Mouse (Mus musculus): Measurements from ENCODE around the gene Rbm5. TPM values are rescaled to one million over a fixed set of nuclear protein-coding genes. Genes with fewer than 3 reads are reported as not detected.

Rbm5 gene
- polyA plus RNA-seq, 1 experiment from 2014 or later = 184 TPM

DNA sequence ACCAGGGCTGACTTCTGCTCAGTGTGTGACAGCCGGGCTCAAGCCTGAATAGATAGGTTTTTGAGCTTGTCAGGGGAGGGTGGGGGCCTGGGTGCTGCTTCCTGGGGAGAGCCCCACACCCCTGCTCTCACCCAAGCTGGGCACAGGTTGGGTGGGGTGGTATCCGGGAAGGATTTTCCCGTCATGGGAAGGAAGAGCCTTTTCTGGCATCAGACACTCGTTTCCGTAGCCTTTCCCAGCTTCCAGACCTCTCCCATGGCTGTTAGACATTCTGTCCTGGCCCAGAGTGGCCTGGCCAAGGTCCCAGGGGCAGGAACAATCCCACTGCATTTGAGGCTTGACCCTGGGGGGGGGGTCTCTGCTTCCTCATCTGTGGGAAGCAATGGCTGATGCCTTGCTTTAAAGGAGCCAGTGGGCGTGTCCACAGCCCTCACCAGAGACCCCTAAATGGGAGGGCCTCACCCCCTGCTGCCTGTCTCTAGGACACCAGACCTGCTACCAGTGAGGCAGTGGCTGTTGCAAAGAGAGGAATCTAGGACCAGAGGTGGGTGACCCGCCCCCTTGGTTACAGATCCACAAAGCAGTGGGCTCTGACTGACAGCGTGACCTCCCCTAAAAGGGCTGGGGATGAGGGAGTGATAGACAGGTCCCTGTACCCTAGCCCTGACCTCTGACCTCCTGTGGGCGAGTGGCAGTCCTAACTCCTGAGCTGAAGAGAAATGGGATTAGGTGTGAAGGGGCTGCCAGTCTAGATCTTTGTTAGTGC, 73.8 kb downstream of the Rbm5 start:
- H3K9ac ChIP-seq (replicated peaks; ENCODE audit: low read length) = no peak overlapping the region
- peaks cover 31% of the 10 kb centered on the region for H3K4me1 ChIP-seq (ENCODE audit: control insufficient read depth, insufficient read depth, low read length)
- peak; percentile 12 for DNase-seq (ENCODE audit: low spot score)
- 31% methylated on average over 9 of the region's 9 CpGs for WGBS
- H3K36me3 ChIP-seq (replicated peaks; ENCODE audit: control insufficient read depth, insufficient read depth, low read depth, low read length) = peaks cover 3% of the 10 kb centered on the region
- 0 out of 2 replicates have a peak overlapping the region, but pooled peaks have one; percentile 52 for H3K27ac ChIP-seq (replicated peaks; ENCODE audit: low read depth, low read length)
- H3K4me3 ChIP-seq (ENCODE audit: low read depth, low read length) = no peak overlapping the region
- no peak overlapping the region for H3K4me2 ChIP-seq (ENCODE audit: low read depth, low read length)
- H3K9me3 ChIP-seq (replicated peaks; ENCODE audit: control insufficient read depth, low read length) = no peaks in the 10 kb centered on the region
- 0 out of 2 replicates have a peak, but pooled peaks have one; percentile 11 for ATAC-seq (replicated peaks; ENCODE audit: insufficient number of reproducible peaks, low FRiP score, low TSS enrichment, low read depth)
- no peaks in the 10 kb centered on the region for H3K27me3 ChIP-seq (ENCODE audit: control insufficient read depth, insufficient read depth, low read length)

DNA sequence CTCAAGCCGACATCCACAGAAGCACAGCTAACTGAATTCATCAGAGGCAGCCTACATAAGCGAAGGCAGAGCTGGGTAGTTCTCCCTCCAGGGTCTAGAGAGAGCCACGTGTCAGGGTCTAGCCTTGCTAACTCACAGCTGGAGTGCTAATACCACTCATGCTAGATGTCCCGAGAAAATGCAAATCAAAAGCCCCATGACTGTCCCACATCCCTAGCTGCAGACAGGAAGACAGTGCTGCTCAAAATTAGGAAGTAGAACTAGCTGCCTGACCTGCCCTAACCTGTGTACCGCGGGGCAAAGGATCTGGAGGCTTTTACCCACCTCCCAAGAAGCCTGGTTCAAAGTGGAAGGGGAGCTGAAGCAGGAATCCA, 74.7 kb downstream of the Rbm5 start:
- Histone ChIP-seq H3K4me3 (ENCODE audit: low read depth, low read length) (no peak overlapping the region), H3K4me2 (ENCODE audit: low read depth, low read length) (no peak overlapping the region), H3K27ac (replicated peaks; ENCODE audit: low read depth, low read length) (no peak overlapping the region), H3K27me3 (ENCODE audit: control insufficient read depth, insufficient read depth, low read length) (no peaks in the 10 kb centered on the region), H3K9ac (replicated peaks; ENCODE audit: low read length) (no peak overlapping the region), H3K9me3 (replicated peaks; ENCODE audit: control insufficient read depth, low read length) (no peaks in the 10 kb centered on the region), H3K4me1 (ENCODE audit: control insufficient read depth, insufficient read depth, low read length) (peaks cover 31% of the 10 kb centered on the region), H3K36me3 (replicated peaks; ENCODE audit: control insufficient read depth, insufficient read depth, low read depth, low read length) (peaks cover 12% of the 10 kb centered on the region)
- WGBS = 44% methylated on average over 6 of the region's 6 CpGs
- no peak for DNase-seq (ENCODE audit: low spot score)
- no peak for ATAC-seq (replicated peaks; ENCODE audit: insufficient number of reproducible peaks, low FRiP score, low TSS enrichment, low read depth)

DNA sequence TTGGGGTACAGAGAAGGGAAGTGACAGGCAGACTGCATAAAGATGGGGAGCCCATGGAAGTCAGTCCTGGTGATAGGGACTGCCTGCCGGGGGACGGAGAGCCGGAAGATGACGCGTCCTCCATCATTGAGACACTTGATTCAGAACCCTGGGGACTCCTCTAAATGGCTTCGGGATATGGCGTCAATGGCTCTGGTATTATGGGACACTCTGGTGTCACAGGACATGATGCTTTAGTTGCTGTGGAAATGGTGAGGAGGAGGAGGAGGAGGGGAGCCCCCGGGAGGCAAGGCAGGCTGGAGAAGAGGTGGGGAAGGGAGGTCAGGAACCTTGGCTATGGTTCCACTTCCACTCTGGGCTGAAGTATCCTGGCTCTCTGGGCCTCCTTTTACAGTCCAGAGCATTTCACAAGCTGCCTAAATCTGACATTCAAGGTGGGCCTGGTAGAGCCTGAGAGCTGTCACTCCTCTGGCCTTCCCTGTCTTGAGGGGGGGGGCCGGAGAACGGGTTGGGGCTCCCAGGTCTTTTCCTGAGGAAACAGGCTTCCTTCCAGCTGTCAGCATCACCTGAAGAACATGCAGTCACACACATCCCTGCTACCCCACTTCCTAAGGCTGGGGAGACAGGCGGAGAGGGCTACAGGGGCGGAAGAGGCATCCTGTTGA, 75.2 kb downstream of the Rbm5 start:
- Histone ChIP-seq H3K27me3 (ENCODE audit: control insufficient read depth, insufficient read depth, low read length) (no peaks in the 10 kb centered on the region), H3K9ac (replicated peaks; ENCODE audit: low read length) (no peak overlapping the region), H3K4me3 (ENCODE audit: low read depth, low read length) (no peak overlapping the region), H3K9me3 (replicated peaks; ENCODE audit: control insufficient read depth, low read length) (no peaks in the 10 kb centered on the region), H3K4me2 (ENCODE audit: low read depth, low read length) (no peak overlapping the region), H3K36me3 (replicated peaks; ENCODE audit: control insufficient read depth, insufficient read depth, low read depth, low read length) (peaks cover 13% of the 10 kb centered on the region), H3K27ac (replicated peaks; ENCODE audit: low read depth, low read length) (no peak overlapping the region), H3K4me1 (ENCODE audit: control insufficient read depth, insufficient read depth, low read length) (peaks cover 30% of the 10 kb centered on the region)
- DNase-seq (ENCODE audit: low spot score) (no peak), ATAC-seq (replicated peaks; ENCODE audit: insufficient number of reproducible peaks, low FRiP score, low TSS enrichment, low read depth) (no peak)
- WGBS = 88% methylated on average over 12 of the region's 12 CpGs

DNA sequence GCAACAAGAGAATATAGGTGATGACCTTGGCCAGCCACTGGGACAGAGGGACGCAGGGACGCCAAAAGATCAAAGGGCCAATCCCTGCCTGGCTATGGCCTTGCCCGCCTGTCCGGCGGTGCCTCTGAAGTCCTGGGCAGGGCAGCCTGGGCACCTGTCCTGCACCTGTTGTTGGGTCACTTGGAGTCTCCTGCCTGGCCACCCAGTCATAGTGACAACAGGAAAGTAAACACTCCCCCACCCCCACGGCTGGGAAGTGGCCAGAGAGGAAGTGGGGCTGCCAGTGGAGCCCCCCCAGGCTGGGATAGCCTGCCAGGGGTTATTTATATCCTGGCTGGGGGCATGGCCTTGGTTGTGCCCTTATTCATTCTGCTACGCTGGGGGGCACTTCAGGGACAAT, 76.2 kb downstream of the Rbm5 start:
- H3K4me2 ChIP-seq (ENCODE audit: low read depth, low read length) = no peak overlapping the region
- no peak for DNase-seq (ENCODE audit: low spot score)
- no peak for ATAC-seq (replicated peaks; ENCODE audit: insufficient number of reproducible peaks, low FRiP score, low TSS enrichment, low read depth)
- H3K4me3 ChIP-seq (ENCODE audit: low read depth, low read length) = no peak overlapping the region
- H3K4me1 ChIP-seq (ENCODE audit: control insufficient read depth, insufficient read depth, low read length) = peaks cover 22% of the 10 kb centered on the region
- WGBS = 79% methylated on average over 7 of the region's 7 CpGs
- H3K36me3 ChIP-seq (replicated peaks; ENCODE audit: control insufficient read depth, insufficient read depth, low read depth, low read length) = peaks cover 13% of the 10 kb centered on the region
- no peaks in the 10 kb centered on the region for H3K9me3 ChIP-seq (replicated peaks; ENCODE audit: control insufficient read depth, low read length)
- H3K27me3 ChIP-seq (ENCODE audit: control insufficient read depth, insufficient read depth, low read length) = no peaks in the 10 kb centered on the region
- no peak overlapping the region for H3K27ac ChIP-seq (replicated peaks; ENCODE audit: low read depth, low read length)
- no peak overlapping the region for H3K9ac ChIP-seq (replicated peaks; ENCODE audit: low read length)

DNA sequence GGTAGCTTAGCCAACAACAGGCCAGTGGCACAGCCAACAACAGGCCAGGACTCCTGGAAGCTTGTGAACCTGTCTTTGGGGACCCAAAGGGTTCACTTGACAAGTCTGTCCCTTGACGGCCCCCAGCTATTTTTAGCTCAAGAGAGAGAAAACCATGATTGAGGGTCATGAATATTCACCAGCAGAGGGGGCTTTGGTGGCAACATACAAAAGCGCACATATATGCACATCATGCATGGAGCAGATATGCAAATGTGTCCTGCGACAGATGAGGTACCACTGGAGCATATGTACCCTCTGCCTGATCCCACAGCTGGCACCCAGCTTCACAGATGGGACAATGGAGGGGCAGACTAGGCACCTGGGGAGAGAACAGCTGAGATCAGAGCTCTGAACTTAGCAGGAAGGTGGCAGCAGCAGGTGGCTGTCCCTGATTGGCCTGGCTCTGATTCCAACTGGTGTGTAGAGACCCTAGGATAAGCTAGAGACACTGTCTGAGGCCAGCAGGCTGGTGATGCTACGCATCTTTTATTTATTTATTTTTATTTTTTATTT, 77.3 kb downstream of the Rbm5 start:
- DNase-seq (ENCODE audit: low spot score) (no peak), ATAC-seq (replicated peaks; ENCODE audit: insufficient number of reproducible peaks, low FRiP score, low TSS enrichment, low read depth) (no peak)
- H3K27ac ChIP-seq (replicated peaks; ENCODE audit: low read depth, low read length) = no peak overlapping the region
- WGBS = 75% methylated on average over 4 of the region's 4 CpGs
- H3K9me3 ChIP-seq (replicated peaks; ENCODE audit: control insufficient read depth, low read length) = no peaks in the 10 kb centered on the region
- H3K36me3 ChIP-seq (replicated peaks; ENCODE audit: control insufficient read depth, insufficient read depth, low read depth, low read length) = peaks cover 16% of the 10 kb centered on the region
- H3K4me3 ChIP-seq (ENCODE audit: low read depth, low read length) = no peak overlapping the region
- H3K9ac ChIP-seq (replicated peaks; ENCODE audit: low read length) = no peak overlapping the region
- H3K4me1 ChIP-seq (ENCODE audit: control insufficient read depth, insufficient read depth, low read length) = peaks cover 11% of the 10 kb centered on the region
- H3K27me3 ChIP-seq (ENCODE audit: control insufficient read depth, insufficient read depth, low read length) = no peaks in the 10 kb centered on the region
- H3K4me2 ChIP-seq (ENCODE audit: low read depth, low read length) = no peak overlapping the region

DNA sequence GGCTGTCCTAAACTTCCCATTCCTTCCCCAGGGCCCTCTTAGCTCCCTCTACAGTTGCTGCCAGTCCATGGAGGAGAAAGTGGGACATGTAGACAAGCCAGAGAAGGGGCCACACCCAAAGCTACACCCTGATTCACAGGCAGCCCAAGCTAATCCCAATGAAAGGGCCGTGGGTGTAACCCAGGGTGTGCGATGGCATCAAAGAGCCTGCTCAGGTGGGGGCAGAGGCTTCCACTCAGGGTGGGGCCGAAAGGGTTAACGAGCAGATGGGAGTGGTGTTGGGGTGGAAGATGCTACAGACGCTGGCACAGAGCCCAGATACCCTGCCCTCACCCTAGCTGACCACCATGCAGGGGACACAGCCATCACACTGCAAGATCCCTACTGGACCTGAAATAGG, 78.0 kb downstream of the Rbm5 start:
- no peaks in the 10 kb centered on the region for H3K27me3 ChIP-seq (ENCODE audit: control insufficient read depth, insufficient read depth, low read length)

DNA sequence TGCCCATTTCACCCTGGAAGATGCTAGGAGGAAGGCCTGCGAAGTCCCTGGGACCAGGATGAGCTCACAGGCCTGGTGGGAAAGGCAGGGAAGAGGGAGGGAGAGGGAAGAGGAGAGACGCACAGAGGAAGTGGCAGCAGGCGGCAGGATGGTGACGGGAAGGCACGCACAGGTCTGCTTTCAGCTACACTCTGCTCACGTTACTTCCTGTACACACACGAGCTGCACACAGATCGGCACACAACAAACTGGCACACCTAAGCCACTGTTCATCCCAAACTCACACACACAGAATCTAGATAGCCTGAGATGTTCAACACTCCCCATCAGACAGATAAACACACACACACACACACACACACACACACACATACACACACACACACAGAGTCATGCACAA, 80.4 kb downstream of the Rbm5 start:
- H3K4me2 ChIP-seq (ENCODE audit: low read depth, low read length) = no peak overlapping the region
- WGBS = 79% methylated on average over 8 of the region's 8 CpGs
- no peak overlapping the region for H3K9ac ChIP-seq (replicated peaks; ENCODE audit: low read length)
- DNase-seq (ENCODE audit: low spot score) (no peak), ATAC-seq (replicated peaks; ENCODE audit: insufficient number of reproducible peaks, low FRiP score, low TSS enrichment, low read depth) (no peak)
- H3K27ac ChIP-seq (replicated peaks; ENCODE audit: low read depth, low read length) = no peak overlapping the region
- H3K27me3 ChIP-seq (ENCODE audit: control insufficient read depth, insufficient read depth, low read length) = no peaks in the 10 kb centered on the region
- H3K4me1 ChIP-seq (ENCODE audit: control insufficient read depth, insufficient read depth, low read length) = no peaks in the 10 kb centered on the region
- no peaks in the 10 kb centered on the region for H3K9me3 ChIP-seq (replicated peaks; ENCODE audit: control insufficient read depth, low read length)
- no peak overlapping the region for H3K4me3 ChIP-seq (ENCODE audit: low read depth, low read length)
- peaks cover 29% of the 10 kb centered on the region for H3K36me3 ChIP-seq (replicated peaks; ENCODE audit: control insufficient read depth, insufficient read depth, low read depth, low read length)

More for the DNA sequence above, 78.0 kb downstream of the Rbm5 start:
- Histone ChIP-seq H3K4me3 (ENCODE audit: low read depth, low read length) (no peak overlapping the region), H3K9ac (replicated peaks; ENCODE audit: low read length) (no peak overlapping the region), H3K4me2 (ENCODE audit: low read depth, low read length) (no peak overlapping the region), H3K27ac (replicated peaks; ENCODE audit: low read depth, low read length) (no peak overlapping the region), H3K4me1 (ENCODE audit: control insufficient read depth, insufficient read depth, low read length) (peaks cover 7% of the 10 kb centered on the region), H3K9me3 (replicated peaks; ENCODE audit: control insufficient read depth, low read length) (no peaks in the 10 kb centered on the region), H3K36me3 (replicated peaks; ENCODE audit: control insufficient read depth, insufficient read depth, low read depth, low read length) (peaks cover 23% of the 10 kb centered on the region)
- no peak for DNase-seq (ENCODE audit: low spot score)
- no peak for ATAC-seq (replicated peaks; ENCODE audit: insufficient number of reproducible peaks, low FRiP score, low TSS enrichment, low read depth)
- WGBS = 82% methylated on average over 5 of the region's 5 CpGs

All from embryonic facial prominence, embryonic 11.5 days (tissue).